Mouse (Mus musculus): ENCODE measurements around the gene Rabl6.

DNA sequence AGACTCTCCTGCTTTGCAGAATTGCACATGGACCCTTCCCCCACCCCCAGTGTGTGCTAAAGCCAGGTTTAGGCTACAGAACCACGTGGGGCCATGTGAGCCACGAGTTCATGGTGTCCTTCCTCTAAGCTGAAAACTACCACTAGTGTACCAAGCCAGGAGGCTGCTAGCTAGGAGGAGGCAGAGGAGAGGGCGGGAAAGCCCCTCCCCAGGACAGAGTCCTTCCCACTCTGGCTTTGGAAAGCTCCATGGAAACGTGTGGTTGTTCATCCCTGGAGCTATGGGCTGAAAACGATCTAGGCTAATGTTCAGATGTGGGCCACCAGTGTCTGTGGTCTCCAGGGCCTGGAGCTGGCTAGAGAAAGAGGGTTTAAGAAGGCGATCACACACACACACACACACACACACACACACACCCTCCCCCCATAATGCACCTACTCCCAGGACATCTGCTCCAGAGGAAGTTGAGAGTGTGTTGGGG is 27.7 kb downstream of the Rabl6 start:
- TF ChIP-seq CTCF (conservative IDR thresholded peaks at IDR 0.05; ENCODE audit: insufficient read depth, insufficient read length, low read depth, low read length) (no peak), POLR2A (IDR thresholded peaks at IDR 0.05; ENCODE audit: low read depth, low read length) (no peak)
